Mouse (Mus musculus) brain, embryonic 18.5 days (tissue): Measurements from ENCODE around the gene Mapk8.
"Not testable (repeated sequence)": the region's sequence is repeated elsewhere in the genome, so short reads cannot be mapped to it uniquely, and the experiment has no call there.

Source experiments
- DNase-seq: peaks from one replicate; pipeline ENCODE4 v3.0.0-alpha.2; 2012; ENCODE audit warnings: low read depth, low spot score

The Mapk8 gene

DNA sequence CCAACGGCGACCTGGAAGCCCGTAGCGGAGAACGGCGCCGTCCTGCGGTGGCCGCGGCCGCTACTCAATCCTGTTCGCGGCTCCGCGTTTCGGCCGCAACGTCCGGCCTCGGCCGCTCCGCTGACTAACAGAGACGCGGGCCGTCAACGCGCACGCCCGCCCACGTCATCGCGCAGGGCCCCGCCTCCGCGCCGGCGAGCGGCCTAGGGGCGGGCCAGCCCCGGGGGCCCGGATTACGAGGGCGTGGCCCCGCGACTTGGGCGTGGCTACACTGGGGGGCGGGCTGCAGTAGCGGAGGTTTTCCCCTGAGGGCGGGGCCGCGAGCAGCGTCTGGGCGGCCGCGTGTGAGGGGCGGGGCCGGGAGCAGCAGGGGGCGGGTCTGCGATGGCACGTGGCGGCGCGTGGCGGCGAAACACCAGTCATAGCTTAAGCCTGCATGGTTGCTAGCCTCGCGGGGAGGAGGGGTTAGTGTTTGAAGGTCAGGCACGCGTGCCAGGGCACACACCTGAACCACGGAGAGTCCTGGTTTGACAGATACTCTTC, at the start of gene Mapk8:
Gene Mapk8 (minus strand): TSS at position 132 of the 543 bp plus-strand sequence.
- peak; percentile 86 for DNase-seq

DNA sequence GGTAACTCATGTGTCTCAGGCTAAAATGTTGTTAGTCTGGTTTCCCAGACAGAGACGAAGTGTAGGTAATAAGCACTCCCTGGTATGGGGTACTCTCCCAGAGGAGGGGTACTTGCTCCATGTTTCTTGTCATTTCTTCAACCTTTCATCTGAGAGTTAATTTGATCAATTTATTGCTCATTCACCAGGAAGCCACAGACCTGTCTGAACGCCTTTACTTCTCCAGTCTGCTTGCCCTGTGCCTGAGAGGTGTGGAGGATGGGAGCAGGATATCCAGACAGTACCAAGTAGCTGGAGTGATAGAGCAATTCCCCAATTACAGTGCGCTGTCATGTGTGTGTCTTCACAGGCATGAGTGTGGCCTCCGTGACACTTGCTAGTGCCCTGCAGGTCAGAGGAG, 48.3 kb upstream of the Mapk8 start:
- no peak for DNase-seq

DNA sequence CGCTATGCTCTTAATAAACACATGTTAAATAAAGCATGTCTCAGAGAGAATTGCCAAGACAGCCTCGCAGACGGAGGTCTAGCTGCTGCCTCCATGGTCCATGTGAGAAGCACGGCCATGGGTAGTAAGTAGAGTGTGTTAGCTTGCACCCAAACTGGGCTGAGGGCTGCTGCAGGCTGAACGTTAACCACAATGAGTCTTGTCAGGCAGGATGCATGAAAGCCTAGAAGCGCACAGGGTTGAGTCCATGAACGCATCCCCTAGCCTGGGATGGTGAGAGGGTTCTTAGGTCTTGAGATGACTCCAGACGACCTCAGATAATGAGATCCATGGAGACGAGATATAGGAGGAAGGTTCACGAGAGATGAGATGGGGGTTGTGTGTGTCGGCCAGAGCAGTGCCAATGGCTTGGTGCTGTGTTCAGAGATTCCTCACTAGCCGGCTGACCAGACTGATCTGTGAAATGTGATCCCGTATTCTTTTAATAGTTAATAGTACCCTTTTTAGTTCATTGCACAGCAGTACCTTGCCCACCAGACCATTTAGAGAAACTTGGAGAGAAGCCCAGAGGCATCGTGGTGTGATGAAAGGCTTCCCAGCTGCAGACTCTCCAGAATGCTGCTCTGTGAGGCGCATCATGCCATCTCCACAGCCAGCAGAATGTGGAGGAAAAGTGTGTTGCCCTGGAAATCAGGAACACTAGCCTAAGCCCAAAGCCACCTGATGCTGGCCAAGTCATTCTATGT, 41.0 kb upstream of the Mapk8 start:
- no peak for DNase-seq

DNA sequence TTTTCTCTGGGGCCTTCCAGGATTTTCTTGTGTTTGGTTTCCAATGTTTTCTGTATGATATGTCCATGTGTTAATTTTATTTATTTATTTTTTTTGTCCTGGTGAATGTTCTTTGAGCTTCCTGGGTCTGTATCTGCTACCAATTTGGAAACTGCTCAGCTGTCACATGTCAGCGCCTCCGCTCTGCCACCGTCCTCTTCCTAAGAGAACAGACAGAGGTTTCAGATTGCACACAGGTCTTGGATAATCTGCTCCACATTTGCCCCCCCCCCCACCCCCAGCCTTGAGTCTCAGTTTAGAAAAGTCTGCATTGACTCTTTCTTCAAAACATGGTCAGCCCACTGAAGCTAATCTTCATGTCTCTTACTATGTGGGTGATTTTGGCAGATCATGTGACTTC, 35.0 kb upstream of the Mapk8 start:
- no peak for DNase-seq

DNA sequence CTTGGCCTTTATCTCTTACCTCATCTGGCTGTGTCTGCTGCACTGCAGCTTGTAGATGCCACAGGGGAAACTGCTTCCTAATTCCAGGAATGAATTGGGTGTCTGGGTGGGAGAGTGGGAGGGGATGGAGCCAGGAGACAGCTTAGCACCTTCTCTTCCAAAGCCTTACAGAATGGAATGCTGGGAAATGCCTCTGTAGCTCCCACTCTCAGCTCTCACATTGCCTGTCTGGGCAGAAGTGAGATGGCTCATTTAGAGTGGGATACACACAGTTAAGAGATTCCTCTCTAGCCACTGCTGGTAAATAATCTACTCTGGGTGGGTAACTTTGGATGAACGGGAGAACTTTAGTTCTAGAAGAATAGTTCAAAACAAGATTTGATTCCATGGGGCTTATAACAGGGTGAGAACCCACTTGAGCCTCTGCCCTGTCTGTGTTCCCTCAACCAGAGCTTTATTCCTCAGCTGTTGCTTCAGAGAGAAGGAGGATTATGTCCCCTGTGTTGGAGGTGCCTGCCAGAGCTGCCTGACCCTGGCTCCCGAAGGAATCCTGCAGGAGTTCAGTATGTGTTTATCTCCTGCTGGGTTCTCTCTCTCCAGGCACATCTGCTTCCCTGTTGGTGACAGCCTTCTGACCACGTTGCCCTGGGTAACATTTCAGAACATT, 29.3 kb upstream of the Mapk8 start:
- DNase-seq, result no peak

DNA sequence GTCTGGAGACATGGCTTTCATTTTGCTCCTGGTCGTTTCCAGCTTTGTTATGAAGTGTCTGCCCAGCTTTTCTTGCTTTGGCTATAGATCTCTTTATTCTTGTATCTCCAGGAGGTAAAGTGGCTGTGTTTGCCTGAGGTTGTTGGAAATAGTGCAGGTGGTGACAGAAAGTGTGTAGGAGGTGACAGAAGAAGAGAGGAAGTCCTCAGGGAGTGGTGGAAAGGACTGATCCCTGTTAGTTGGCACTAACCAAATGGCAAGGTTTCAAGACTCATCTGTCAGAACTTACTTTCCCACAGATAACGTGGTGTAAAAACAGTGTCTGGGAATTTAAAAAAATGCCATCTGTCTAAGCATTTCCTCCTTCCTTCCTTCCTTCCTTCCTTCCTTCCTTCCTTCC, 27.5 kb upstream of the Mapk8 start:
- no peak for DNase-seq

DNA sequence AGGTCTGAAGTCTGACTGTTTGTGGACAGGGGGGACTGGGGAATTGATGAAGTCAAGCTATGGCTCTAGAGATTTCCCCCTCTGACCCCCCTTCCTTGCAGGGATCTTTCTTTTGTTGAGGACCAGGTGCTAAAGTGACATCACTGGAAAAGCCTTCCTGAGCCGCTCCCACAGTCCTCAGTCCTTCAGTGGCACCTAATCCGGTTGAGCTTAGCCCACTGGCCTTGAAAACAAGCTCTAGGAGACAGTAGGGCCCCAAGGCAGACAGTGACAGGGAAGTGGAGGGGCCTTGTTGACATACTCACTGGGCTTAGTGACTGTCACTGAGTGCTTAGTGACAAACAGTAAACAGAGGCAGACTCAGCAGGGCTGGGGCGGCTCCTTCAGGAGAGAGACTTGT, 24.4 kb upstream of the Mapk8 start, which contains the start of gene Frmpd2:
Gene Frmpd2 (plus strand): TSS at position 366 of the 400 bp plus-strand sequence.
- no peak for DNase-seq

DNA sequence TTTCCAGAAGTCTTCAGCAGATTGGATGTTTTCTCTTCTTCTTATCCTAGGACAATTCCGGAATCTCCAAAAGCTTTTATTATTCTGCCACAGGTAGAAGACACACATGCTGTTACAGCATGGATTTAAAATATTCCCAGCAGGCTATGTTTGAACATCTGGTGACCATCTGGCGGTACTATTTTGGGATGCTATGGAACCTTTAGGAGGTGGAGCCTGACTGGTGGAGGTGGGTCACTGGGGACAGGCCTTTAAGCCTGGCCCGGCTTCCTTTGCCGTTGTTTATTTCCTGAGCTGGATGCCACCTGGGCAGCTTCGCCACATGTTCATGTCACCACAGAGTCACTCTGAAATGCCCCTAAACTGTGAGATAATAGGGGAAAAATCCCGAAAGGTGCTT, 20.8 kb upstream of the Mapk8 start:
- DNase-seq, result no peak

DNA sequence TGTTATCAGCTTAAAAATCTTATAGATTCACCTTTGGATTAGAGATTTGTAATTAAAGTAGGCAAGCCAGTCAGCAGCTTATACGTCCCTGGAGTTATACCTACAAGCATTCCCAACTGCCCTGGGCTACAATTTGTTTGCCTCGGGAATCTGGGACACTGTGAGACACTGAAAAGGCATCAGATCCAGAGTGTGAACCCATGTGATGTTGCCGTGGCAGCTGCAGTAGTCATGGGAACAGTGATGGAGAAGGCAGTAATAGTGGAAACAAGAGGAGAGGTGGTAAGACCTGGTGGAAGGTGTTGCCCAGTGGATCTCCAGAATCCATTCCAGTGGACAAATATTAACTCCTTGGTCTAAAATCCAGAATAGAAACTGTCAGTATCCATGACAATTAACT, 16.7 kb upstream of the Mapk8 start:
- DNase-seq, result no peak

DNA sequence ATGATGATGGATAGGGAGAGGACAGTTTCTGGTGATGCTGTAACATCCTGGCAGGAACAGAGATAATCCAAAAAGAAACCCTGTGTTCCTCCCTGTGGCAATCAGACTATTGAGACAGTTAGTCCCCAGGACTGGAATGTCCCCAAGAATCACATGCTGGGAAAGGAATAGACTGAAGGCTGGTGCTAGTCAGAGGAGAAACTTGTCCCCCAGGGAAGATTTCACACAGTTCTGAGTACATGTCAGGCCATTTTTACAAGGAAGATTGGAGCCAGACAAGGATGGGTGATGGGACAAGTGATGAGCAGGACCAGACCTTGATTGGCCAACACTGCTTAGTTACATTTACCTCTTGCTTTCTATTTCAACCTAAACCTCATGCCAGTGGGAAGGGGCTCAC, 3.4 kb upstream of the Mapk8 start:
- no peak for DNase-seq

DNA sequence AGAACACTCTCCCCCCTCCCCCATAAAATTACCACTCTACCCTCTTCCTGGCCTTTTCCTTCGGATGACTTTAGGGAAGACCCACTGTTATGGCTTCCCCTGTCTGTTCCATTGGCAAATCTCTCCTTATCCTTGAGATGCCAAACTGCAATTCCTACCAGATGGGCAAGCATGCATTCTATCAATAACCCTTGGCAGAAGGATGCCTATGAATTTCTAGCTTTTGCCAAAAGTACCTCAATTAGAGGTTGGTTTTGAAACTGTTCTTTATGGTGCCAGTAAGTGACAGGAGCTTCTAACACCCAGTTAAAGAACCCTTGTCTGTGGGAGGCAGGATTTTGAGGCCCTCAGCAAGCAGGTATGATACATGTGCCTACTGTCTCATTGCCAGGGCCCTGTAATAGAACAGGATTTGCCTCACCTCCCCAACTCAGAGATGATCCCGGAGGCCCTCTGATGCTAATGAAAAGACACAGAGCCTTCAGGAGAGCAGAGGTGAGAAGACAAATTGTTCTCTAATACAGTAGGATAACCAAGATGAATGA, 2.4 kb upstream of the Mapk8 start:
- DNase-seq, result no peak

DNA sequence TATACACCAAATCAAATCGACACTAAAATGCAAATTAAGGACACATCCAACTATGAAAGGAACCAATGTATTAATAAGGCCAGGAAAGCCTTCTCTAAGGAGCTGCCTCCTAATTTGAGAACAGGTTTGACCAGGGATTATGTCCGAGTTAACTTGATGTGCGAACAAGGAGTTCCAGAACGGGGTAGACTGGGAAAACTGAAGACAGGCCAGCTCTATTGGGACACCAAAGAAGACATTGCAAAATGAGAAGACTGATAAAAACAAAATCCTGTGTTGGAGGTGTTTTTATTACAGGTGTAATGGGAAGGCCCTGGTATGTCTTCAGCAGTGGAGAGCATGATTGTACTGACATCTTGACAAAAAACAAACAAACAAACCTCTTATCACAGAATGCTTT, 1.3 kb upstream of the Mapk8 start:
- DNase-seq, result no peak

DNA sequence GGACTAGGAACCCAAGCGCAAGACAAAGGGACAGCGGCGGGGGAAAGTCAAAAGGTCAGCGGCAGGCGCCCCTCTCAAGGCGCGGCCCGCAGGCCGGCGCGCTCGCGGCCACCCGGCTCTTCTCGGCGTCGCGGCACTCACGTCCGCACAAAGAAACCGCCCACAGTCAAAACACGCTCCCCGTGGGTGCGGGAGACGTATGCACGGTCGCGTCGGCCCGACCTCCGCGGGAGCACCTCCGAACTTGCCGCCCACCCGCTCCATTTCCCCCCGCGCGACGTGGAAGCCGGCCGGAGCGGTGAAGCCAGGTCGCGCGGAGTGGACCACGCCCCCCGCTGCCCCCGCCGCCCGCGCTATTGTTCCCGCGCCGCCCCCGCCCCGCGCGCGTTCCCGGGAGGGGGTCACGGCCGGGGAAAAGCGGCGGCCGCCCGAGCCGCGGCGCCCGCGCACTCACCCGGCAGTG, 366 bp downstream of the Mapk8 start:
- no peak for DNase-seq

DNA sequence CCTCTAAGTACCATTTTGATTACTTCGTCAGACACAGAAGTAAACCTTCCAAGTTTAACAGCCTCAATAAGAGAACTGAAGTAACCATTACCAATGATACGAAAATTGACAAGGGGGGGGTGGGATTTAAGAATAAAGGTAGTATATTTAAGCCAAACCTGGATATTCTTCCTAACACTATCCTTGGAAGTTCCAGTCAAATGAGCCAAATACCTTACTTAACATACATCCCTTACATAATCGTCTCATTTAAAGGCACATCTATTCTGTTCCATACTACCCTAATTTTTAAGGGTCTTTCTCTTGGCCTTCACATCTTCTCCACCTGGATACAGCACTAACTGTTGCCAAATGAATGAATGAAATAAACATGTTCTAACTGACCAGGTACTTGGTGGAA, 996 bp downstream of the Mapk8 start:
- DNase-seq, result no peak

DNA sequence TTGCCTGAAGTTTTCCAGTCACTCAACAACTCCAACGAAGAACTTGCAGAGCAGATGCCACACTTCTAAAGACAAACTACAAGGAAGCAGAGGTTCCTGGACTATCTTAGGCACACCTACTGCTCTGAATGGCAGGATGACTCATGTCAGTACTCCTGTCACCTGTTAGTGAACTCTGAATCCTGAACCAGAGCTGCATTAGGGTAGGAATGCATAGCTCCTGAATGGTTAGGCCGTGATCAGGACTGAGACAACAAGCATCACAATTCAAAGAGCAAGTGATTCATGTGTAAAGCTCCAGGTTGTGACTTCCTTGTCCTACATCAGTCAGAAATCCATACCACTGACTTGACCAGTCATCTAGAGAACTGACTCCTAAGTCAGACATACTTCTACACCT, 3.2 kb downstream of the Mapk8 start:
- DNase-seq, result no peak

DNA sequence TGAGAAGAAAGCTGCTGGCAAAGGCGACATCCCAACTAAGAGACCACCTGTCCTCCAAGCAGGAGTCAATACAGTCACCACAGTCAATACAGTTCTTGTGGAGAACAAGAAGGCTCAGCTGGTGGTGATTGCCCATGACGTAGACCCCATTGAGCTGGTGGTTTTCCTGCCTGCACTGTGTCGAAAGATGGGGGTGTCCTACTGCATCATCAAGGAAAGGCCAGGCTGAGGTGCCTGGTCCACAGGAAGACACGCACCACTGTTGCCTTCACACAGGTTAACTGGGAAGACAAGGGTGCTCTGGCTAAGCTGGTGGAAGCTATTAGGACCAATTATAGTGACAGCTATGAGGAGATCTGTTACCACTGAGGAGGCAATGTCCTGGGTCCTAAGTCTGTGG, 14.5 kb downstream of the Mapk8 start:
- not testable (repeated sequence) for DNase-seq

DNA sequence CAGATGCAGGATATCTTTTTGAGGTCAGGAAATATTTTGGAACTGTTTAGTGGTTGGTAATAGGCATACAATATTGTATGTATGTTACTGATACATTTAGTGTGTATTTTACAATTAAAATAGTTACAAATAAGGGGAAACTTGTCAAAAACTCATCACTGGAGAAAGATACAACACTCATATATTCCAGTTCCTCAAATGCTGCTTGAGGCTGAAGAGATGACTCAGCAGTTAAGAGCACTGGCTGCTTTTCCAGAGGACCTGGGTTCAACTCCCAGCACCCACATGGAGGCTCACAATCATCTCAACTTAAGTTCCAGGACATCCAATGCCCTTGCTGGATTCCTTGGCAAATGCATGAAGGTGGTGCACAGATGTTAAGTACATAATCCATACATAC, 22.8 kb downstream of the Mapk8 start:
- DNase-seq, result no peak

DNA sequence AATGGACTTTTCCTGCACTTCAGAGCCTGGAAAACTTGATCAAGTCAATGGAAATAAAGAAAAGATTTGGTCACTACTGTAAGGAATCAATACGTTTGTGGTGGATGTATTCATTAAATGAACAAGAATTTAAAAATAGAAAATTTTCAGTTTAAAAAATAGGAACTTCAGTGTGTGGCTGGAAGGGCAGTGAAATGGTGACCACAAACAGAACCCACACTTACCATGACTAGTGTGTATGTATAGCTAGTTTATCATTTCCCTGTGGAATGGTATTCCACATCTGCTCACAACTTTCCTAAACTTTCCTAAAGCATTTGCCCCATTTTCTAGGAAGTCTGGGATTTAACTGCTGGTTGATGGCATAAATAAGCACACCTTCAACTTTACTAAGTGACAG, 24.0 kb downstream of the Mapk8 start:
- DNase-seq, result no peak

DNA sequence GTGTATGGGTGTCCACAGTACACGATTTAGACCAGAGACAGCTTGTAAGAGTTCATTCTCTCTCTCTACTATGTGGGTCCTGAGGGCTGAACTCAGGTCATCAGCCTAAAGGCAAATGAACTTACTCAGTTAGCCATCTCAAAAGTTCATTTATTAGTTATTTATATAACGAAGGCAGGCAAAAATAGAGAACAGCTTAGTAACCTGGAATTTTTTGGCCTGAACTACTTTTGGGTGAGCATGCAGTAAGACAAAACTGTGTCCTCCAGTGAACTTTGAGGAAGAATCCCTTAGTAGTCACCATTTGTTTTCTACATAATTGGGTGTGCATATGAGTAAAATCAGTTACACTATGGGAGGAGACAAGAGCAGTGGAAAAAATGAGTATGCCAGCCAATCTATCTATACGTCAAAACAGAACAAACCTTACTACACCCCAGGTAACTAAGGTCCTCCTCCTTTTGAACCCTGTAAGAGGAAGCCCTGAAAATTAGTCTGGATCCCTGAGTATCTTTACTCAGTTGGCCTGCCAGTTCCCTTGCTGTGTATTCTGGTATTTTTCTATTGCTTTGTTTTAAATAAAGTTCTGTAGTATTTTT, 28.5 kb downstream of the Mapk8 start:
- no peak for DNase-seq

DNA sequence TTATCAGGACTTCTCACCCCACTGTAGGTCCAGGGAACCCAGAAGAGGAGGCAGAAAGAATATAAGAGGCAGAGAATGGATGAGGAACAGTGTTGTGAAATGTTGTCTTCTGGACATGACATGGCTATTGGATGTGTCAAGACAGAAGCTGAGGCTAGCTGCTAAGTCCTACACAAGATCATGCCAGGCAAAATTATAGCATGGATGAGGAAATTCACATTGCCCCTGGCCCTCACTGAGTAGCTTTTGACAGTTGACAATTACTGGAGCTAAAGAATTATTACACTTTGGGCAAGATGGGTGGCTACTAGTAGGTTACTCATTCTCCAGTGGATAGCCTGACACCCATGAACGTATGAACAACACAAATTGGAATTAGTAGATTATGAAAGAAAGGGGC, 31.2 kb downstream of the Mapk8 start:
- no peak for DNase-seq

DNA sequence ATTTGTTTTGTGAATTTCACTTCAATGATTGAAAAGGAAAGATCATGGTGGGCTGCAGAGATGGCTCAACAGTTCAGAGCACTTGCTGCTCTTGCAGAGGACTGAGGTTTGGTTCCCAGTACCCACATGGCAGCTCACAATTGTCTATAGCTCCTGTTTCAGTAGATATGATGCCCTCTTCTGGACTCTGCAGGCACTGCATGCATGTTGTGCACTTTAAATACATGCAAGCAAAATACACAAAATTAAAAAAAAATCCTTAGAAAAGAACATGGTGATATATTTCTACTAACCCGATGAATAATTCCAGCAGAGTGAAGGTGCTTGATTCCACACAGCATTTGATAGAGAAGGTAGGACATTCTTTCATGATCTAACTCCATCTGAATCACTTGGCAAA, 44.6 kb downstream of the Mapk8 start:
- no peak for DNase-seq

DNA sequence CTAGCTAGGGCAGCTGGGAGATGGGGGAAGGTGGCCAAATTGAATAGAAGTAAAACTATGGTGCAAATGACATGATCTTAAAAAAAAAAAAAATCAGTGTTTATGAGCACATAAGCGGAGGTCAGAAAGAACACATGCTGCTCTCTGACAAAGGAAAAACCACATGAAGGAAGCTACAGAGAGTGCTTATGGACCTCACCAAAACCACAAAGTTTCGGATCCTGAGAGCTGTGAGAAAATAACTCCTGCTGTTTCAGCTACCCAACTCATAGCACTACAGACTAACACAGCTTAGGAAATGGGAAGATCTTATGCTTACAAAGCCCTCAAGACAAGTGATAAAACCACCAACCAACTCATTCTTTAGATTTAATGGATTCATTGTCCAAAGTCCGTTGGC, 46.9 kb downstream of the Mapk8 start:
- no peak for DNase-seq
